Mouse (Mus musculus) cortical plate, adult 2 months (tissue): ENCODE results near the gene Myom3.

ENCODE experiments used
- CTCF ChIP-seq: fragments of 200-500 bp; IDR thresholded peaks from 2 replicates; pipeline ENCODE4 v1.5.1; 2011; ENCODE audit warnings: mild to moderate bottlenecking, control low read depth, low read length; ENCODE audit not compliant: insufficient read depth; ENCODE audit errors: extremely low read depth
- POLR2A ChIP-seq: fragments of 200-500 bp; IDR thresholded peaks from 2 replicates; pipeline ENCODE4 v1.6.1; 2011; ENCODE audit warnings: mild to moderate bottlenecking, low read length, control low read depth; ENCODE audit not compliant: insufficient read depth; ENCODE audit errors: extremely low read depth

GRCm38 (mm10) chr4:135722540-135723290 is 36.8 kb upstream of the Myom3 start:
- TF ChIP-seq CTCF, result no peak
- TF ChIP-seq POLR2A, result no peak
